23 mouse cellular contexts compared by ENCODE assay signal in genomic region chr3:100731347-100731746, GRCm38 (mm10). TPM values are rescaled to one million over a fixed set of nuclear protein-coding genes. Genes with fewer than 3 reads are reported as not detected.
DNase-seq lines count a peak whose midpoint lies in the region; ATAC-seq lines count a peak whose summit lies in the region.
"Had no signal": no experiment of that assay in that cellular context is flagged by ENCODE, and none has a peak within 500 bp of the region (broad histone marks: within the 10 kb centered on the region; RNA-seq: fewer than 3 reads in every experiment).

No protein-coding gene starts in this region.

- no peak overlapping the region for H3K4me3 ChIP-seq in forebrain, embryonic 16.5 days (replicated peaks; ENCODE audit: low read length)
- no peak overlapping the region for H3K4me3 ChIP-seq in forebrain, embryonic 11.5 days (ENCODE audit: low read depth, low read length)
- H3K4me3 ChIP-seq: embryonic facial prominence, embryonic 12.5 days; forebrain, embryonic 15.5 days; heart, embryonic 10.5 days; hindbrain, embryonic 12.5 days had no signal

- no peak overlapping the region for H3K27ac ChIP-seq in forebrain, embryonic 16.5 days (ENCODE audit: low read length)
- no peak overlapping the region for H3K27ac ChIP-seq in forebrain, embryonic 11.5 days (ENCODE audit: low read depth, low read length)
- H3K27ac ChIP-seq: embryonic facial prominence, embryonic 12.5 days; forebrain, embryonic 15.5 days; heart, embryonic 10.5 days; hindbrain, embryonic 12.5 days had no signal

- peaks cover 4% of the 10 kb centered on the region; the same call in 1 of the 2 replicates for H3K4me1 ChIP-seq in forebrain, embryonic 16.5 days (replicated peaks; ENCODE audit: control insufficient read depth, insufficient read depth, low read length)
- H3K4me1 ChIP-seq in forebrain, embryonic 11.5 days (replicated peaks; ENCODE audit: control insufficient read depth, insufficient read depth, low read length): no peaks in the 10 kb centered on the region
- H3K4me1 ChIP-seq: embryonic facial prominence, embryonic 12.5 days; hindbrain, embryonic 12.5 days had no signal

- H3K9ac ChIP-seq in forebrain, embryonic 16.5 days (replicated peaks; ENCODE audit: low read depth, low read length): no peak overlapping the region
- H3K9ac ChIP-seq in forebrain, embryonic 11.5 days (ENCODE audit: low read length): no peak overlapping the region
- H3K9ac ChIP-seq: embryonic facial prominence, embryonic 12.5 days; forebrain, embryonic 15.5 days; hindbrain, embryonic 12.5 days had no signal

- no peak for DNase-seq in forebrain, embryonic 11.5 days (ENCODE audit: low spot score)
- peak; percentile 66 to 84 for DNase-seq in layer of hippocampus, adult 18-20 months (ENCODE audit: low spot score in 2 of 2)
- no peak for DNase-seq in layer of hippocampus, postnatal 36 days
- DNase-seq in layer of hippocampus, adult 8-10 months (ENCODE audit: low spot score in 2 of 2): peak; percentile 34 to 49
- DNase-seq in cerebellum, postnatal 36 days: no peak
- DNase-seq: adrenal gland, postnatal 14 days; cerebellum, adult 11 months; cerebellum, adult 8-10 months; cerebellum, postnatal 14 days; gastrocnemius, postnatal 14 days; heart, postnatal 10 days; heart, postnatal 4 days had no signal

- no peaks in the 10 kb centered on the region for H3K36me3 ChIP-seq in forebrain, embryonic 16.5 days (ENCODE audit: control insufficient read depth, insufficient read depth)
- H3K36me3 ChIP-seq in forebrain, embryonic 11.5 days (ENCODE audit: control insufficient read depth, insufficient read depth, low read length): no peaks in the 10 kb centered on the region
- H3K36me3 ChIP-seq: embryonic facial prominence, embryonic 12.5 days; forebrain, embryonic 15.5 days; heart, embryonic 10.5 days; hindbrain, embryonic 12.5 days had no signal

- WGBS in forebrain, embryonic 16.5 days: 70% methylated on average over 3 of the region's 3 CpGs
- WGBS in forebrain, embryonic 11.5 days: 90% methylated on average over 3 of the region's 3 CpGs

- H3K9me3 ChIP-seq in forebrain, embryonic 16.5 days (ENCODE audit: control insufficient read depth, low read length): no peaks in the 10 kb centered on the region
- no peaks in the 10 kb centered on the region for H3K9me3 ChIP-seq in forebrain, embryonic 11.5 days (ENCODE audit: control insufficient read depth, low read length)
- H3K9me3 ChIP-seq: embryonic facial prominence, embryonic 12.5 days; forebrain, embryonic 15.5 days; heart, embryonic 10.5 days; hindbrain, embryonic 12.5 days had no signal

- H3K27me3 ChIP-seq in forebrain, embryonic 16.5 days (replicated peaks; ENCODE audit: control insufficient read depth, insufficient read depth, low read length): no peaks in the 10 kb centered on the region
- no peaks in the 10 kb centered on the region for H3K27me3 ChIP-seq in forebrain, embryonic 11.5 days (ENCODE audit: control insufficient read depth, insufficient read depth, low read length)
- H3K27me3 ChIP-seq: CH12.LX; embryonic facial prominence, embryonic 12.5 days; forebrain, embryonic 15.5 days; hindbrain, embryonic 12.5 days; Patski had no signal

- ATAC-seq in forebrain, embryonic 16.5 days: peak; percentile 39; the same call in 1 of the 2 replicates
- ATAC-seq in forebrain, embryonic 11.5 days (replicated peaks; ENCODE audit: low FRiP score): no peak
- ATAC-seq in granulocyte monocyte progenitor cell, adult 5-6 weeks (replicated peaks; ENCODE audit: poor library complexity, severe bottlenecking): no peak
- ATAC-seq: activated CD4-positive, CD25-positive, alpha-beta regulatory T cell, adult 4 months; forebrain, embryonic 15.5 days; hindbrain, embryonic 16.5 days; inflammation-experienced regulatory T-cells, adult 6 months; Patski had no signal

- H3K4me2 ChIP-seq in forebrain, embryonic 16.5 days (ENCODE audit: low read length): no peak overlapping the region
- H3K4me2 ChIP-seq in forebrain, embryonic 11.5 days (ENCODE audit: low read depth, low read length, severe bottlenecking): no peak overlapping the region
- H3K4me2 ChIP-seq: embryonic facial prominence, embryonic 12.5 days; forebrain, embryonic 15.5 days; hindbrain, embryonic 12.5 days had no signal

RNA-seq across cellular contexts. Expression of gene Man1a2, which starts 46.0 kb away (rescaled TPM):
- 32.8 and 36.7 TPM in 2 replicates for polyA plus RNA-seq in forebrain, embryonic 16.5 days (2015; fragmentation: Nextera tagmentation; extraction: Ambion mirVana)
- polyA plus RNA-seq in forebrain, embryonic 11.5 days (2014; fragmentation: Nextera tagmentation; extraction: Ambion mirVana): 61.4 and 65.1 TPM in 2 replicates
- total RNA-seq in layer of hippocampus, adult 18-20 months (2021): 100 to 1,000 TPM; 112 to 123 TPM
- 100 to 1,000 TPM; 128 to 140 TPM for total RNA-seq in layer of hippocampus, postnatal 36 days (2021)
- 100 to 1,000 TPM; 112 to 121 (median 116) TPM for total RNA-seq in layer of hippocampus, adult 8-10 months (2022)
- 15.2 and 17.7 TPM in 2 replicates for total RNA-seq in granulocyte monocyte progenitor cell, adult 5-6 weeks (2014; fragmentation: Nextera tagmentation)
- 64.0 and 68.5 TPM in 2 replicates for total RNA-seq in granulocyte monocyte progenitor cell, adult 5-6 weeks (2017)

Comparison
In these comparisons a context has a peak if more than half of its experiments do, and no peak if none do; other contexts are left out.
1. DNase-seq: peak in layer of hippocampus, adult 18-20 months (2 of 2) and layer of hippocampus, adult 8-10 months (2 of 2); none in forebrain, embryonic 11.5 days (single experiment), layer of hippocampus, postnatal 36 days (0 of 2) and cerebellum, postnatal 36 days (0 of 2).